Mouse (Mus musculus) Patski (cell line): ENCODE measurements at regions not wholly inside any gene's neighbourhood (a gene's known extent, or its start where the extent isn't known, plus 50 kb on each side); places are given as distances from the start of the nearest gene placed in this dataset.
"Not testable (repeated sequence)": the region's sequence is repeated elsewhere in the genome, so short reads cannot be mapped to it uniquely, and the experiment has no call there.

Source experiments
- ATAC-seq: fragments of 100-300 bp; one replicate; pipeline ENCODE4 v1.8.0; 2021
- CTCF ChIA-PET: fragments of 350-600 bp; sonication (Branson Sonifier 250); formaldehyde crosslinking; loops from one replicate; lab custom pipeline; 2022; ENCODE audit warnings: inconsistent platforms; lab: Charles Lee
- POLR2A ChIA-PET: fragments of 350-600 bp; sonication (Branson Sonifier 250); formaldehyde crosslinking; loops from one replicate; lab custom pipeline; 2022; ENCODE audit warnings: antibody characterized with exemption, inconsistent platforms; lab: Charles Lee
- DNase-seq: peaks from one replicate; pipeline ENCODE4 v3.0.0-alpha.2; 2011; ENCODE audit warnings: low read depth, low spot score
- H3K27me3 ChIP-seq: fragments of 371-371 bp; one replicate; pipeline ENCODE4 v1.5.1; 2021
- CTCF ChIP-seq: fragments of 100-300 bp; IDR thresholded peaks from one replicate; pipeline ENCODE4 v1.5.1; 2021
- in situ Hi-C: fragments of 300-500 bp; cut with MboI; formaldehyde crosslinking; loops from 3 replicates; pipeline ENCODE4 v1.11.1; 2018; ENCODE audit warnings: low pct_unique_long_range_greater_than_20kb, mixed read lengths

GRCm38 (mm10) chr9:23694481-23694880 lies 403.3 kb upstream of the Npsr1 start:
- ATAC-seq (peak; percentile 99), DNase-seq (peak; percentile 88)
- H3K27me3 ChIP-seq: no peaks in the 10 kb centered on the region
- ChIA-PET CTCF (no interaction called here), POLR2A (no interaction called here)
- no peak for TF ChIP-seq CTCF
- in situ Hi-C loops: loop anchor here (25.0 kb wide), 1 partner anchor 818 kb away; the partner anchor contains the start of gene Dpy19l1

- no peak for TF ChIP-seq CTCF
- ChIA-PET CTCF (no interaction called here), POLR2A (no interaction called here)
- no peak for DNase-seq
- in situ Hi-C loops: no loop called here
- no peak for ATAC-seq
- H3K27me3 ChIP-seq: no peaks in the 10 kb centered on the region
Measured at GRCm38 (mm10) chr9:23700567-23700966, 397.2 kb upstream of the Npsr1 start.

GRCm38 (mm10) chr9:23717584-23717983 lies 380.2 kb upstream of the Npsr1 start:
- DNase-seq, H3K27me3 ChIP-seq, ATAC-seq, POLR2A ChIA-PET, CTCF ChIA-PET, in situ Hi-C loops: not testable (repeated sequence)

GRCm38 (mm10) chr9:23728816-23729215 lies 369.0 kb upstream of the Npsr1 start:
- CTCF ChIA-PET: interaction anchor here (1.9 kb wide), 1 partner anchor 21 kb away, joined by 4 read pairs; no protein-coding TSS in a partner anchor
- POLR2A ChIA-PET: no interaction called here
- peak; percentile 87 for ATAC-seq
- in situ Hi-C loops: no loop called here
- TF ChIP-seq CTCF: no peak
- DNase-seq: peak; percentile 50
- H3K27me3 ChIP-seq: no peaks in the 10 kb centered on the region

GRCm38 (mm10) chr9:23752478-23752877 lies 345.3 kb upstream of the Npsr1 start:
- no peak for ATAC-seq
- CTCF ChIA-PET: no interaction called here
- no peak for TF ChIP-seq CTCF
- no peaks in the 10 kb centered on the region for H3K27me3 ChIP-seq
- in situ Hi-C loops: no loop called here
- no peak for DNase-seq
- POLR2A ChIA-PET: no interaction called here

GRCm38 (mm10) chr9:23786660-23787059 lies 311.1 kb upstream of the Npsr1 start:
- in situ Hi-C loops: no loop called here
- CTCF ChIA-PET: interaction anchor here (1.9 kb wide), 1 partner anchor 13 kb away, joined by 4 read pairs; no protein-coding TSS in a partner anchor
- TF ChIP-seq CTCF: no peak
- ATAC-seq: no peak
- peaks cover 3% of the 10 kb centered on the region for H3K27me3 ChIP-seq
- POLR2A ChIA-PET: no interaction called here
- DNase-seq: no peak
